Mouse (Mus musculus) cerebellum, adult 9-11 months (tissue): ENCODE data around the gene Utp14a.

Source experiments
- DNase-seq: peaks from one replicate; pipeline ENCODE4 v3.0.0; 2022

Utp14a gene

DNA sequence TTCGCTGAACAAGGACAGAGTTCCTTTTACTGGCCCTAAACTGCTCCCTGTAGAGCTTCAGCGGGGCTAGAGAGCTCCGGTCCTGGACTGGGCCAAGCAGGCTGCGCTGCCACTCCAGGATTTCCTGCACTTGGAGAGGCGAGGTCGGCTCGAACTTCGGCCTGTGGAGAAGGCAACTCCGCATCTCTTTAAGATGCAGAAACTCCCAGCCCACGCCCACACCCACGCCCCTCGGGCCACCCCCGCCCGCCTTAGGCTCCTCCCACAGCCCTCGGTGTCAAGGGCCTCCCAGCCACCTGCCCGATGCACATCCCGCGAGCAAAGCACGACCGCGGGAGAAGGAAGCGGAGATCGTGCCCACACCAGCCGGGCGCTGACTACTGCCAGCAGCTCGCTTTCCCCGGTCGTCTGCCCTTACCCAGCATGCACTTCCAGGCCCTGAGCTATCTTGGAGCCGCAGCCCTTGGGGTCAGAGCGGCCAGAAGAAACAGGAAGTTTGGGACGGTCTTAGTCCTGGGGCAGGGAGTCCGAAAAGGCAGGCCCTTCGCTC, 57.9 kb downstream of the Utp14a start:
- DNase-seq: peak; percentile 80

DNA sequence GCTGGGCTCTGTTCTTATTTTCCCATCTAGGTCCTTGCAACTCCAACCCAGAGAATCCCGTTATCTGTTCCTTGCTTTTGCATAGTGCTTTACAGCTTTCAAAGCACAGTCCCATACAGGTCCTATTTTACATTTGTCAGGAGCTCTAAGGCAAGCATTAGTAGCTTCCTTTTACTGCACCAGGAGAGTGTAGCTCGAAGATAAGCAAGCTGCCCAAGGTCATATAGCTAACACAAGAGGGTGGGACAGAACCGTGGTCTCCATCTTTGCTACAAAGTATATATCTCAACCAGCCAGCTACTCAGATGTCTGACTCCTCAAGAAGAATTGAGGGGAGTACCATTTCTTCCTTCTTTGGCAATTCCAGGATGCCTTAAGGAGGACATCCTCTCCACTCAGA, 60.8 kb downstream of the Utp14a start:
- no peak for DNase-seq

DNA sequence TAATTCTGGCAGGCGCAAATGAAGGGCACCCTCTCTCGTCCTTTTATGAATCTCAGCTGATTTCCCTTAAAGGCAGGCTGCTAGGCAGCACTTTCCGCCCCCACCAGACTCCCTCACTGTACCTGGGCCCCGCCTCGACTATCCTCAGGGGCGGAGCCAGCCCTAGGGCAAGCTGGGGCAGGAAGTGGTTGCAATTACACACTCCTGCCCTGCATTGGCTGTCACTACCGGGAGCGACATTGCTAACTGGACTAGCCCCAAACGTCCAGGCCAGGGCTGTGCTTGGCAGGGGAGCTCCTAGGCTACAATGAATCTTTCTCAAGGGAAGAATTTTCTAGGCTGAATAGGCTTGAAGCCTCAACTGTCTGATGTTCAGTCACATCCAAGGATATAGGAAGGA, 61.5 kb downstream of the Utp14a start:
- DNase-seq: no peak
